Mouse (Mus musculus) lung, postnatal 4 days (tissue): ENCODE measurements around the gene Slc12a9.
"Not testable (repeated sequence)": the region's sequence is repeated elsewhere in the genome, so short reads cannot be mapped to it uniquely, and the experiment has no call there.

ENCODE experiments used
- DNase-seq, 2 experiments: peaks; one replicate each; pipeline ENCODE4 v3.0.0; 2021

Gene Slc12a9

DNA sequence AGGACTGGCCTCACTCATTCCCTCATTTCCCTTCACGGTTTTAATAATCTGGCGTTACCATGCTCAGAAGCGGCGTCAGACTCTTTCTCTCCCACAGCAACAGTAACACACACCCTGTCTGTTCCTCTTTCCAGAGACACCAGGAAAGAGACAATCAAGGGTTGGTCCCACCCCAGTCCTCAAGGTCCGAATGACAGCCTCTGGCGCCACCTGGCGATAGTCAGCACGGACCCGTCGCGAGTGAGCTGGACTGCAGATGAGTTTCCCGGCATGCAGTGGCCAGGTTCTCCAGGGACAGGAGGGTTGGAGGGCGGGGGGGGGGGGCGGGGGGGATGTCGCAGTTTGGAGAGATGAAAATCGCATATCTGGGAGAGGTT, 46.8 kb downstream of the Slc12a9 start:
- DNase-seq, result peak; percentile 85 to 91

DNA sequence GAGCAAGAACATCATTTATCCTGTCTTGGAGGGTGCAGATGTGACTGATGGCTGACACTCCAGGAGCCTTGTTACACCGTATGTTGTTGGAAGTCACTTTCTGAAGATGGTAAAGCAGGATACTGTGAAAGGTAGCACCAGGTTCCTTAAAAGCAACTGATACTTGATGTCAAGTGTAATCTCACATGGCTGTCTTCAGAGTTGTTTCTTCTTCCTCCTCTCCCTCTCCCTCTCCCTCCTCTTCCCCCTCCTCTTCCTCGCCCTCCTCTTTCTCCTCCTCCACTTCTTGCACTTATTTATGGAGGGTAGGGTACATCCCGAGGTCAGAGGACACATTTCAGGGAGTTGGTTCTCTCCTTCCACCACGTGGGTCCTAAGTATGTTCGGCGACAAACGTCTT, 47.4 kb downstream of the Slc12a9 start:
- no peak for DNase-seq

DNA sequence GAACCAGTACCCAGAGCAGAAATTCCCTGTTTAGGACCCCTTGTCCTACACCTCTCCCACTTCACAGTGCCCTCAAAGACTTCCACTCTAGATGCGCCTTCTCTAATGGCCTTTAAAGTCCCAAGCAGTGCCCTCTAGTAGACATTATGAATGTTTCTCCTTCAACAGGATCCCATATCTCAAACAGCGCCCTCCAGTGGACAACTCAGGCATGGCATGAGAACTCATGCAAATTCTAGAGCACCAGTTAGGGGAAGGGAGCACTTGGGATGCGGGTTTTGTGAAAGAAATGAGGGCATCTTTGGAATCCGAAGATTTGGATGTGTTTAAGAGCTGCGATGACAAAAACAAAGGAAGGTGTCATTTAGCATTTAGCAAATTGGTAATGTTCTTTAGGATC, 48.4 kb downstream of the Slc12a9 start:
- DNase-seq, result peak in 1 of 2 experiments; percentile 65

DNA sequence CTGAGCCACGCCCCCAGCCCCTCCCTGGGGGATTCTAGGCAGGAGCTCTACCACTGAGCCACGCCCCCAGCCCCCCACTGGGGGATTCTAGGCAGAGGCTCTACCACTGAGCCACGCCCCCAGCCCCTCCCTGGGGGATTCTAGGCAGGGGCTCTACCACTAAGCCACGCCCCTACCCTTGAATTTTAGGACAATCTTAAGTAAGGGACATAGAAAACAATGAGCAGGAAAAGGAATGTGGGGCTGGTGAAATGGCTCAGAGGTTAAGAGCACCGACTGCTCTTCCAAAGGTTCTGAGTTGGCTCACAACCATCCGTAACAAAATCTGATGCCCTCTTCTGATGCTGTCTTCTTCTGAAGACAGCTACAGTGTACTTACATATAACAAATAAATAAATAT, 49.0 kb downstream of the Slc12a9 start:
- DNase-seq, result not testable (repeated sequence)

DNA sequence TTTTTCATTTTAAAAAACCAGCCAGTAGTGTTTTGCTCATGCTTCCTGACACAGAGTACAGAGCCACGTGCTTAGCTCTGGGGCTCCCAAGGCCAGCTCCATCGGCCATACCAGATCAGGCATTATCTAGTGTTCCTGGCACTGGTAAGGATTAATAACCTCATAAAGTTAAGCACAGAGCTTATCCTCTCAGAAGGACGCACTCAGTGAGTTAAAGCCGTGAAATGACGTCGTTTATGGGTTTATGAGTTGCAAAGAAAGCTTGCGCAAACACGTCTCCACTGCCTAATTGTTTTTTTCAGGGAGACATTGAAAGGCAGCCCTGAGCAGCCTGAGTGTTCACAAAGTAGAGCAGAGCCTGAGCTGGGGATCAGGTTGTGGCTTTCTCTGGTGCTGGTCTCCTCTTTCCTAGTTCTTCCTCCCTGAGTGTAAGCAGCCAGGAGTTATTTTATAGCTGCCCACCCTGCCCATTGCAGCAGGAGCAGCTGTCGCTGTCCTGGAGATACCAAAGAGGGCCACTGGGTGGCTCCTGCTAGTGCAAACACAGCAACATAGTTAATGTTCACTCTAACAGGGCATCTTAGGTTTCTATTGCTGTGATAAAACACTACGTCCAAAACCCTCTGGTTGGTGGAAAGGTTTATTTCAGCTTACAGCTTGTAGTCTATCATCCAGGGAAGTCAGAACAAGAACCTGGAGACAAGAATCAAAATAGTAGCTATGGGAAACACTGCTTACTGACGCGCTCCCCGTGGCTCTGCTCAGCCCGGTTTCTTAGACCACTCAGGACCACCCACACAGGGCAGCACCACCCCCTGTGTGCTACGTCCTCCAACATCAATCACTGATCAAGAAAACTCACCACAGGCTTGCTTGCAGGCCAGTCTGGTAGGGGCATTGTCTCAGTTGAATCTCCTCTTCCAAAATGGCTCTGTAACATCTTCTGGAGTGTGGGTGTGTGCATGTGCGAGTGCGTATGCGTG, 55.7 kb downstream of the Slc12a9 start:
- peak in 1 of 2 experiments; percentile 40 for DNase-seq

DNA sequence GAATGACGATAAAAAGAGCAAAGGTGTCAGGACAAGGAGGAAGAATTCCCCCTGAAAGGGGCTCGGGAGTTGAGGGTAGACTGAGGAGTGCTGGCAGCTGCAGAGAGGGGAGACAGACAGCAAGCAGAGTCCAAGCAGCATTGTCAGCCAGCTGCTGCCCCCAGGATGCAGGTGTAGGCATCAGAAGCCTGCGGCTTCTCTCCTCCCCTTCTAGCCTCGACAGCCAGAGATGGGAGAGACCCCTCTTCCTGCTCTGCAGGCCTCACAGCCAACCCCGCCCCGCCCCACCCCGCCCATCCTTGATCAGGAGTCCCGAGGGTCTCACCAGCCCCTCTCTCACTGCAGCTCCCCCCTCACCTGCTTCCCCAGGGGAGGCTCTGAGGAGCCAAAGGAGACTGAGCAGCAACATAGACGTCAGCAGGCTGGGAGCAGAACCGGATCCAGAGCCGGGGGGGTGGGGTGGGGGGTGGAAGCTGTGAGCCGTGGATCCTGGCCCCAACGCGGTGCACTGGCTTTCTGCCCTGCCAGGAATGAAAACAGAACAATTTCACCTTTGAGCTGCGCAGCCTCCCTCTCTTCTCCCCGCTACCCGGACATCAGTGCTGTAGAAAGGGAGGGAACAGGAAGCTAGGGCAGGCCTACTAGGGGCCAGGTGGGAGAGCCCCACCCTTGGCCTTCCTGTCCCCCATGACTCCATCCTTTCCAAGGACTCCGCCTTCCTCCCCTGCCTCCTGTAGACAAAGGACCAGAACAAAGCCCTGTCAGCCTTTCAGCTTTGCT, 65.1 kb downstream of the Slc12a9 start:
- no peak for DNase-seq

DNA sequence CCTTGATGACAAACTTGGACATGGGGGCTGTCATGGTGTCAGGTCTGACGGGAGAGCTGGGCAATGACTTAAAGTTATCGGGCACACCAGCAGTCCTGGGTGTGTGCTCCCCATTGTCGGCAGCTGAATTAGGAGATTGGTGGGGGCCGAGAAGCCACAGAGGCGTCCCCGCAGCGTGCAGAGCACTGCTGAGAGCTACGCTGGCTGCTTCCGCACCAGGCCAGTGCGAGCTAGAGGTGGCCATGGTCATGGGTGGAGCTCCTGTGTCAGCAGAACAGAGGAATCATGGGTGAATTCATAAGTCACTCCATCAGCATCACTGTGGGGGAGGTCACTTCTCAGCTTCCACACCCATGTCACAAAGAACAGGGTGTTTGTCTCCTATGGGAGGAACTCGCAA, 68.6 kb downstream of the Slc12a9 start:
- DNase-seq, result no peak
